Mouse (Mus musculus): ENCODE data around the gene Rab7.

GRCm38 (mm10) chr6:88061406-88061805, 16.3 kb upstream of the Rab7 start:
- TF ChIP-seq CTCF (IDR thresholded peaks at IDR 0.05; ENCODE audit: insufficient read depth, low read depth, low read length): no peak
- no peak for TF ChIP-seq POLR2A (IDR thresholded peaks at IDR 0.05; ENCODE audit: insufficient read depth, low read depth, low read length)
